Mouse (Mus musculus): ENCODE measurements around the gene Ccdc78.

The Ccdc78 gene

DNA sequence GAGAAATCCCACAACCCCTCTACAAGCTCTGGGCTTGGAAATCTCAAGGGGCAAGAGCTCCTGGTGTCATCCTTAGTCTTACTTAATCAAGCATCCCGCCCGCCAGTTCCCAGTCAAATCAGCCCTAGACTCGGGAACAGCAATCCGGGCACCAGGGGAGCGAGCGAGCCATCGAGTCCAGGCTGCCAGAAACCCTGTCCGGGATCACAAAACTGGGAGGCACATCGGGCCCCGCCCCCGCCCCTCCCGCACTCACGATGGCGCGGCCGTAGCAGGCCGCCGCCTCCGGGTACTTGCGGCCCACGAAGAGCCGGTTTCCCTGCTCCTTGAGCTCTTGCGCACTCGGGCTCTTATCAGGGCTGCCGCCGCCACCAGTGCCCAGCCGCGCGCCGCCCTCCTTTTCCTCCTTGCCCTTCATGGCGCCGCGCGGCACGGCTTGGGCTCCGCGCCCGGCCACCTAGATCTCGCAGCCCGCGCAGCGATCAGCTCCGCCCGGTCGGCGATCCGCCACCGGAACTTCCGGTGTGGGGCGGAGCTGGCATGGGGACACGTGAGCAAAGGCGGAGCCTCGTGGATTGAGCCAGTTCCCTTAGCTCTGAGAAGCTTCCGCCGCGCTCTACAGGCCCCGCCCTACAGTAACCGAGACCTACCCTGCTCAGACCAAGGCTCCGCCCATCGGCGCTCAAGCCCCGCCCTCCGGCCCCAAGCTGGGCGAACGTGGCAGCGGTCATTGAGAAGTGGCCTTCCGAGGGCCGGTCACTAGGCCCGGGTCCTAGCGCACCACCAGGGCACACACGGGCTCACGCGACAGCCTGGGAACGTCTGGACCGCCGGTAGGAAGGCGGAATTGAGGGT lies 46.3 kb downstream of the Ccdc78 start:
- in situ Hi-C loops (cut with MseI, MboI): no loop called here

DNA sequence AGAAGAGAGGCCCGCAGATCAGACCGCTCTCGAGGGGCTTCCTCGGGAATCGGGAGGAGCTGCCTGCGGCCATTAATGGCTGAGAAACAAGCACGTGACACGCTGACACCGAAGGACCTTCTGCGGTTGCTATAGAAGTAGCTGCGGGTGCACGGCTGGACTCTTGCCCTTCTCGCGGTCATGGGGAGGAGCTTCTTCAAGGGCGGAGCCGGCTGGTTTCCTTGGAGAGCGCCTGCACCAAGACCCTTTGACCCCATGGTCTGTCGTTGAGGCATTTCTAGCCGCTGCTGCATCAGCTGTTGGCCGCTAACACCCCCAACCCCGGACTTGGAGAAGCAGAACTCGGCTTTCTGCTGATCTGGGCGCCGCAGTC lies 46.9 kb downstream of the Ccdc78 start, which contains the start of gene Stub1:
TSS of gene Stub1 (minus strand) at position 114 of the 373 bp plus-strand sequence.
- in situ Hi-C loops (cut with MseI, MboI): no loop called here

DNA sequence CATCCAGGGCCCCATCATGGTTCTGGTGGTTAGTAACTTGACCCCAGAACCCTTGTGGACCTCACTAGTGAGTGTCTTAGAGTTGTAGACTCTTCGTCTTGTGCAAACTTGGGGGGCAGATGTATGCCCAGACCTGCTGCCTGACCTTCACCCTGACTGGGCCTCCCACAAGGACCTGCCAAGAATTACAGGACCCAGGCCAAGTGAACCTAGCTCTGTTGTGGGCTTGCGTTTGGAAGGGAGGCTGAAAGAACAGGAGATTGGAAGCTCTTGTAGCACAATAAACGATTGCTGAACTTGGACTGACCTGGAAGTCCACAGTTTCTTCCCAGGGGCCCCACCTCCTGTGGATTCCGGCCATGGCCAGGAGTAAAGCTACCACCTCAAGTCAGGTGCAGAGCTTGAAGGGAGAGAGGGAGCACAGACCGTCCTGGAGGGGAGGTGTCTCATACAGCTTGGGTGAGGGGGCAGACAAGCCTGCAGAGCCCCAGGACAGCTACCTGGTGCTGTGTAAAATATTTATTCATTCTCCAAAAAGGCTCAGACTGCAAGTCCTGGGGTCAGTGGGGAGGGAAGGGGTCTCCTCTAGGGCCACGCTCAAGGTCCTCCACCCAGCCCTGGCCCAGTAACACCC lies 47.7 kb downstream of the Ccdc78 start:
- in situ Hi-C loops (cut with MseI, MboI): no loop called here

DNA sequence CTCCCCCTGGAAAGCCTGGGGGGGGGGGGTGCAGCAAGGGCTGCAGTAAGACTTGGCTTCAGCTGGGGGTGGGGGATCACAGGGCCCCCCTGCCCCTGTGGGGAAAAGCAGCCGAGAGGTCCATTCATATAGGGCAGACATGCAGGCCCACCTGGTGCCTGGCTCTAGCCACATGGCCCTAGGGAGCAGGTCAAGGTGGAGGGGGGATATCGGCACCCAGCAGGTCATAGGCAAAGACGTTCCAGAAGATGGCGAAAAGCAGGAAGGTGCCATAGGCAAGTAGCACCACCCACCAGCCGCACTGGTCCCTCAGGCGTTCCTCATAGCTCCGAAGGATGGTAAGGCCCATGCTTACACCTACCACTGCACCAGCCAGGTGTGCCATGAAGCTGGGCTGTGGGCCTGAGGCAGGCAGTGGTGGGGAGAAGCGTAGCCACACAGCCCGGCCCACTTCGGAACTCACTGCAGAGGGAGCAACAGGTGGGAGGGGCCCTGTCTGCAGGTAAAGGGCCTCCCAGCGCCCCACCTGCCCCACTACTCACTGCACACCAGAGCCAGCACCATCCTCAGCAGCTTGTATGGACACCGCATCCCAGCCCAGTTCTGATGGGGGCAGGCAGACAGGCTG lies 48.3 kb downstream of the Ccdc78 start:
- in situ Hi-C loops (cut with MseI, MboI): no loop called here

DNA sequence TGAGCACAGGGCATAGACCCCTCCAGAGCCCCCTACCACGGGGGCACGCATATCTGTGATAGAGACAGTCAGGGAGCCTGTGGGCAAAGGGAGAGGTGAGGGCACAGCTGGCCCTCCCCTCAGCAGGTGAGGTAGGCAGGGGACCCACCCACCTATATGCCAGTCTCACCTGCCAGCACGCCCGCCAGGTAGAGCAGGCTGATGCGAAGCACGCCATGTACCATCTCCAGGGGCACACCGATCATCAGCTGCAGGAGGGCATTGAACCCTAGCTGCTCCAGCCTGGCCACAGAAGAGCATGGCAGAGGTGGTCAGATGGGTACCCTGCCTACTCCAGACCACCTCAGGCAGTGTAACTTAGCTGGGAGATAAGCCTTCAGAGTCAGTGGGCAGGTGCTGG lies 48.9 kb downstream of the Ccdc78 start:
- in situ Hi-C loops (cut with MseI, MboI): no loop called here

DNA sequence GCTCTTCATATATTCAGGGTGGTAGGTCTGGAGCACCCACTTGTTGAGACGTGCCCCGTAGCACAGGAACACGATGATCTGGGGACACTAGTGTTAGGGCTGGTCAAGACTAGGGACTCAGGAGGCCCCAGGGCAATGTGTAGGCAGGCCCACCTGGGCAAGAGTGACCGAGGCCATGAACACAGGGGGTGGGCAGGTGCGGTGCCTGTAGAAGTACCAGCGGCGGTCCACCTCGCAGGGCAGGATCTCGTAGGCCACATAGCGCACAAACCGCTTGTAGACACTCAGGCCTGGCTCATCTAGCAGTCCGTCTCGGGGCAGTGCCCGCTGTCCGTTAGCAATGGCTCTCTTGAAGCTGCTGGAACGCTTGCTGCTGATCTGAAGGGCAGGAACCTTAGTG lies 49.4 kb downstream of the Ccdc78 start:
- in situ Hi-C loops (cut with MseI, MboI): no loop called here

DNA sequence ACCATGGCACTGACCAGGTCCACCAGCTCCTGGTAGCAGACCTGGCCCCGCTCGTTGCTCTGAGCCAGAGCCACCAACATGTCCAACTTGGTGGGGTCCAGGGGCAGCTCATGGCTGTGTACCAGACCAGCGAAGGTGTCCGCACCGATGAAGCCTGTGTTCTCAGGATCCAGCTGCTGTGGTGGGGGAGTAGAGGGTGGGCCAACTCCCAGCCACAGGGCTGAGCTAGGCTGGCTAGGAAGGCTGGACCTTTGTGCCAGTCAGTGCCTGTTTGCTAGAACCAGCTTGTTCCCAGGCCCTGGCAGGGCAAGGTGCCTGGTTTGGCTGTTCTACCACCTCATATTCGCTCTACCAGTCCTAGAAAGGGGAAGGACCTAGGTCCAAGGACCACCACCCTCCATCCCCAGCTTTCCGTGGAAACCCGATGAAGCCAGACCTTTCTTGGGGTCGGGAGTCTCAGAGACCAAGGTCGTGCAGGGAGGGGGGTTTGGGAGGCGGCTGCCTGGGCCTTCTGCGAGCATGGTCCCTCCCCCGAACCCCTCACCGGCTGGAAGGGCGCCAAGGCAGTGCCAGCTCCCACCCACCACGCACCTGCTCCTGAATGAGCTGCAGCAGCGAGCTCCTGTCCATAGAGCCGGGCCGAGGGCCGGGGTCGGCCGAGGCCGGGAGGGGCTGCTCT lies 50.2 kb downstream of the Ccdc78 start:
- in situ Hi-C loops (cut with MseI, MboI): no loop called here

DNA sequence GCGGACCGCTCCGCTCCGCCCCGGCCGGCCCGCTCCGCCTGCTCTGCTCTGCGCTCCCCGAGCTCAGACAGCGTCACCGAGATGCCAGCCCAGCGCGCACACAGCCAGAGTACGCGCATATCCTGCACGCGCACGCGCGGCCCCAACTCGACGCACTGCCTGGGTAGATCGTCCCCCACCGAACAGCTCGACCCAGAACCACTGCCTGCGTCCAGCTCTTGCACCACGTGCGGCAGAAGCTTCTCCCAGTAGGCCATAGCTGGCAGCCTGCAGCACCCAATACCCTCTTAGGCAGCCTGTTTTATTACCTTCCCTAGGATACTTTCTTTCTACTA lies 50.7 kb downstream of the Ccdc78 start, which contains the start of gene Rhbdl1:
TSS of gene Rhbdl1 (minus strand) at position 220 of the 335 bp plus-strand sequence.
- in situ Hi-C loops (cut with MseI, MboI): no loop called here

DNA sequence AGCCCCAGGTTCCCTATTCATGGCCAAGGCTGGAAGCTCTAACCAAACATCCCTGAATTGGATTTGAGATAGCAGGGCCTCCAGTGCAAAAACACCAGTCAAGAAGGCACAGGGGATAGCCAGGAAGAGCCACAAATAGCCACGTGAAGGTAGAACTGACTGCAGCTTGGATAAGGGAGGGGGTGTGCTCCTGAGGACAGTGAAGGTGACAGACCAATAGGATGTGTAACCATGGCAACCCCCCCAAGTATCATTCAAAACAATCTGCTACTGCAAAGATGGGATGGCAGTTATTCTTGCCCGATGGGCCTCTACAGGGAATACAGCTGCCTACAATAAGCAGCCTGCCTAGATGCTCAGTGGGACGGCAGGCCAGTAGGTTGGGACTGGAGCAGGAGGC lies 51.2 kb downstream of the Ccdc78 start:
- in situ Hi-C loops (cut with MseI, MboI): no loop called here

DNA sequence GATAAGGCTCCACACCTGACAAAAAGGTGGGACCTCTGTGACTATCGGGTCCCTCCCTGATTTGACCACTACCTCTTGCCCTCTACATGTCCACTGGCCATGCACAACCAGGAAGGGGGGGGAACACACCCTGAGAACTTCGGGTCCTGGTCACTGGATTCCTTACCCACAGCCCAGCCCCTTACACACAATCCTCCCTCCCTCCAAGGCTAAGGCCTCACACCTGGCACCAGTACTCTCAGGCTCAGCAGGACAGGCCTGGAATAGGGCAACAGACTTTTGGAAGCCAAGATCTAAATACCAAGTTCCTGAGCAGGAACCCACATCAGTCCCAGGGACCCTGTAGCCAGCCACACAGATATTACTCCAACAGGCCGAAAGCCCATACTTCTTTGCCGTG lies 52.5 kb downstream of the Ccdc78 start:
- in situ Hi-C loops (cut with MseI, MboI): no loop called here

DNA sequence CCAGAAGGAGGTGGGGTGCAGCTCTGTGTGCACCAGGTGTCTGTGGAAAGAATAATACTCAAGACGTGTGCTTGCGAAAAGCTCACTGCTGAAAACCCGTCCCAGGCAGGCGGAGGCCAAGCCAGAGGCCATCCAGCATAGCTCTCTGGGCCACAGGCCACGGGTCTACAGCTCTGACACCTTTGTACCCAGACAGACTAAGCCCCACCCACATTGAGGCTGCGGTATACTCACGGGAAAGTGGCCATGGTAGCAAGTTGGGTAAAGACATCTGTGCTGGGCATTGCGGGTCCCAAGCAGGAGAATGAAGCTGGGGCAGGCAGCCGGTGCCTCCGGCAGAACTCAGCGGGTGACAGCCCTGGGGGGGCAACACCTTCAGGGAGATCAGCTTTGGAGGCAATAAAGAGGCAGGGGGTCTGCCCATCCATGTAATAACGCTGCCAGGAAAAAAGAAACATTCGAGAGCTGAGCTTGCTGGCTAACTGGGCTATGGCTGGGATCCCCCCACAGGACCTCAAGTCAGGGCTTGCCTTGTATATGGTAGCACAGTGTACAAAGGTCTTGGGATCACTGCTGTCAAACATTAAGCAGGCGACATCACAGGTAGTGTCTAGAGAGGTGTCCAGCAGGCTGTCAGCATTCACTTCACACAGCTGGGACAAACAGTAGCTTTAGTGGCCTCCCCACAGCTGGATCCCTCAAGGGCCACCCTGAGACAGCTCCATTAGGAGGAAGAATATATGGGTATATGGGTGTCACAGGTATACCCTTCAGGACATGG lies 53.3 kb downstream of the Ccdc78 start:
- in situ Hi-C loops (cut with MseI, MboI): no loop called here
